Mouse (Mus musculus) layer of hippocampus, postnatal 25 days (tissue): ENCODE measurements around the gene Frmd7. TPM values are rescaled to one million over a fixed set of nuclear protein-coding genes. Genes with fewer than 3 reads are reported as not detected.

ENCODE experiments used
- DNase-seq, 2 experiments: peaks; one replicate each; pipeline ENCODE4 v3.0.0; 2022; ENCODE audit warnings: mixed read lengths in 2 of 2, low spot score in 1 of 2; ENCODE audit errors: extremely low spot score in 1 of 2
- total RNA-seq, 2 experiments: library from RNA; stranded (reverse); gene quantifications; 2 replicates each; pipeline ENCODE4 v1.2.3; 2021

Gene Frmd7
- total RNA-seq, result 1 to 10 TPM; 2.2 to 3.3 TPM

GRCm38 (mm10) chrX:50942610-50943009 is at the start of gene Frmd7:
TSS of gene Frmd7 (minus strand) at chrX:50942710.
- no peak for DNase-seq

- DNase-seq, result no peak
Measured at GRCm38 (mm10) chrX:50991324-50991723, 48.8 kb upstream of the Frmd7 start.

- no peak for DNase-seq
Measured at GRCm38 (mm10) chrX:50989940-50990339, 47.4 kb upstream of the Frmd7 start.

- DNase-seq, result no peak
Measured at GRCm38 (mm10) chrX:50988581-50988980, 46.1 kb upstream of the Frmd7 start.

GRCm38 (mm10) chrX:50978428-50978827 is 35.9 kb upstream of the Frmd7 start:
- DNase-seq, result no peak

GRCm38 (mm10) chrX:50972145-50972544 is 29.6 kb upstream of the Frmd7 start:
- no peak for DNase-seq

- DNase-seq, result no peak
Measured at GRCm38 (mm10) chrX:50969907-50970306, 27.4 kb upstream of the Frmd7 start.

GRCm38 (mm10) chrX:50968157-50968932 is 25.8 kb upstream of the Frmd7 start:
- no peak for DNase-seq

GRCm38 (mm10) chrX:50965157-50965556 is 22.6 kb upstream of the Frmd7 start:
- no peak for DNase-seq

- no peak for DNase-seq
Measured at GRCm38 (mm10) chrX:50962955-50963354, 20.4 kb upstream of the Frmd7 start.

GRCm38 (mm10) chrX:50948633-50949032 is 6.1 kb upstream of the Frmd7 start:
- no peak for DNase-seq

GRCm38 (mm10) chrX:50948116-50948515 is 5.6 kb upstream of the Frmd7 start:
- no peak for DNase-seq

- DNase-seq, result no peak
Measured at GRCm38 (mm10) chrX:50937117-50937516, 5.4 kb downstream of the Frmd7 start.

GRCm38 (mm10) chrX:50930309-50930708 is 12.2 kb downstream of the Frmd7 start:
- DNase-seq, result no peak

GRCm38 (mm10) chrX:50926893-50927545 is 15.5 kb downstream of the Frmd7 start:
- no peak for DNase-seq

- DNase-seq, result peak in 1 of 2 experiments; percentile 4
Measured at GRCm38 (mm10) chrX:50924629-50925364, 17.7 kb downstream of the Frmd7 start.

GRCm38 (mm10) chrX:50918754-50919153 is 23.8 kb downstream of the Frmd7 start:
- DNase-seq, result no peak

GRCm38 (mm10) chrX:50917389-50917788 is 25.1 kb downstream of the Frmd7 start:
- no peak for DNase-seq

GRCm38 (mm10) chrX:50909915-50910314 is 32.6 kb downstream of the Frmd7 start:
- DNase-seq, result no peak

- DNase-seq, result no peak
Measured at GRCm38 (mm10) chrX:50903497-50903896, 39.0 kb downstream of the Frmd7 start.

- no peak for DNase-seq
Measured at GRCm38 (mm10) chrX:50887999-50888398, 54.5 kb downstream of the Frmd7 start.
